Mouse (Mus musculus) ES-Bruce4 (cell line): ENCODE data around the gene Arpc4.

ENCODE experiments used
- CTCF ChIP-seq: IDR thresholded peaks from one replicate; pipeline ENCODE4 v1.8.1; 2011; ENCODE audit warnings: low read depth, low read length
- EP300 ChIP-seq: IDR thresholded peaks from 2 replicates; pipeline ENCODE4 v1.6.1; 2011; ENCODE audit warnings: low read depth, low read length; ENCODE audit not compliant: insufficient read depth
- POLR2A ChIP-seq: IDR thresholded peaks from one replicate; pipeline ENCODE4 v1.8.1; 2011; ENCODE audit warnings: low read length; ENCODE audit not compliant: insufficient read depth

- no peak for TF ChIP-seq CTCF
- no peak for TF ChIP-seq POLR2A
- no peak for TF ChIP-seq EP300
Observed at GRCm38 (mm10) chr6:113386025-113386424, 8.1 kb downstream of the Arpc4 start.
